Mouse (Mus musculus) MEL (cell line): ENCODE results near the gene 2210011C24Rik.

Experiments
- MAFK ChIP-seq: IDR thresholded peaks from 2 replicates; pipeline ENCODE4 v1.6.1; 2011; ENCODE audit warnings: low read depth, mild to moderate bottlenecking, low read length, improper control_type of control experiment, borderline replicate concordance
- MAZ ChIP-seq: IDR thresholded peaks from 2 replicates; pipeline ENCODE4 v1.6.1; 2012; ENCODE audit warnings: low read depth, mild to moderate bottlenecking, inconsistent platforms, low read length, improper control_type of control experiment
- MEF2A ChIP-seq: IDR thresholded peaks from 2 replicates; pipeline ENCODE4 v1.6.1; 2014; ENCODE audit warnings: low read depth, mild to moderate bottlenecking, inconsistent platforms, low read length, improper control_type of control experiment; ENCODE audit not compliant: poor library complexity, insufficient replicate concordance, severe bottlenecking; ENCODE audit errors: extremely low read depth
- MYC ChIP-seq: IDR thresholded peaks from 2 replicates; pipeline ENCODE4 v1.6.1; 2011; ENCODE audit warnings: low read depth, mild to moderate bottlenecking, low read length, improper control_type of control experiment, moderate library complexity
- ZC3H11A ChIP-seq: IDR thresholded peaks from 2 replicates; pipeline ENCODE4 v1.6.1; 2012; ENCODE audit warnings: low read depth, mild to moderate bottlenecking, inconsistent platforms, low read length, improper control_type of control experiment

DNA sequence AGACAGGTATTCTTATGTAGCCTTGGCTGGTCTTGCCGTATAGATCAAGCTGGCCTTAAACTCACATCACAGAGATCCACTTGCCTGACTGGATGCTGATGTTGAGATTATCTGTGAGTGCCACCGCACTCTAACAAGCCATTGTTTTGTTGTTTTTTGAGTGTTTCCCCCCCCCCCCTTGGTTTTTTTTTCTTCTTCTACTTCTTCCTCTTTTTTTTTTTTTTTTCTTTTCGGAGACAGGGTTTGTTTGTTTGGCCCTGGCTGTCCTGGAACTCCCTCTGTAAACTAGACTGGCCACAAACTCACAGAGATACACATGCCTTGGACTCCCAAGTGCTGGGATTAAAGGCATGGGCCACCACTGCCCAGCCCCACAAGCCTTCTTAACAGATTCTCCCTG, 17.9 kb downstream of the 2210011C24Rik start:
- TF ChIP-seq ZC3H11A (no peak), MAFK (no peak), MEF2A (no peak), MAZ (no peak), MYC (no peak)
